Mouse (Mus musculus) spleen, adult 2 months (tissue): ENCODE data around the gene Ahcyl2.

Experiments used
- CTCF ChIP-seq: fragments of 200-500 bp; IDR thresholded peaks from 2 replicates; pipeline ENCODE4 v1.5.1; 2011; ENCODE audit warnings: mild to moderate bottlenecking, inconsistent platforms; ENCODE audit not compliant: insufficient read depth, insufficient read length, insufficient replicate concordance; ENCODE audit errors: extremely low read depth
- POLR2A ChIP-seq: fragments of 200-500 bp; IDR thresholded peaks from 2 replicates; pipeline ENCODE4 v1.6.1; 2011; ENCODE audit warnings: low read depth, low read length, inconsistent platforms

GRCm38 (mm10) chr6:29879579-29879978 lies 111.8 kb downstream of the Ahcyl2 start:
- no peak for TF ChIP-seq CTCF
- no peak for TF ChIP-seq POLR2A
